Mouse (Mus musculus): Measurements from ENCODE around the gene Gm20388.

DNA sequence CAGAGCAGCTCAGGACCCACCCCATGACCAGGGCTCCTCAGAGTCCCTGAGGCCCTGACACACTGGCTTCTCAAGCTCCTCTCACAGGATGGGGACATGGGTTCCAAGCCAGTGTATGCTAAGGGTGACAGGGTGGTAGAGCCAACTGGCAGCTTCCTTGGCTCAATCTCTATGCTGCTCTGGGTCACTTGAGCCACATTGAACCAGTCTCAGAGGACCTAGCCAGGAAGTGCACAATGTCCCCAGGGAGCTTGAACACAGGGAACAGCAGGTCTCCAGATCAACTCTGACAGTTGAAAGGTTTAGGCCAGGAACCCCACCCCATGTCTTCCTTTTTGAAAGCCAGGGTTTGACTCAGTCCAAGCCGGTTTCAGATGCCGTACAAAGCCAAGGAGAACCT, 1296.5 kb downstream of the Gm20388 start:
- TF ChIP-seq CTCF (IDR thresholded peaks at IDR 0.05; ENCODE audit: low read depth) = no peak
- no peak for TF ChIP-seq EP300 (IDR thresholded peaks at IDR 0.05; ENCODE audit: low read depth)
